ENCODE assay signal across 10 mouse cellular contexts in the genomic region with DNA sequence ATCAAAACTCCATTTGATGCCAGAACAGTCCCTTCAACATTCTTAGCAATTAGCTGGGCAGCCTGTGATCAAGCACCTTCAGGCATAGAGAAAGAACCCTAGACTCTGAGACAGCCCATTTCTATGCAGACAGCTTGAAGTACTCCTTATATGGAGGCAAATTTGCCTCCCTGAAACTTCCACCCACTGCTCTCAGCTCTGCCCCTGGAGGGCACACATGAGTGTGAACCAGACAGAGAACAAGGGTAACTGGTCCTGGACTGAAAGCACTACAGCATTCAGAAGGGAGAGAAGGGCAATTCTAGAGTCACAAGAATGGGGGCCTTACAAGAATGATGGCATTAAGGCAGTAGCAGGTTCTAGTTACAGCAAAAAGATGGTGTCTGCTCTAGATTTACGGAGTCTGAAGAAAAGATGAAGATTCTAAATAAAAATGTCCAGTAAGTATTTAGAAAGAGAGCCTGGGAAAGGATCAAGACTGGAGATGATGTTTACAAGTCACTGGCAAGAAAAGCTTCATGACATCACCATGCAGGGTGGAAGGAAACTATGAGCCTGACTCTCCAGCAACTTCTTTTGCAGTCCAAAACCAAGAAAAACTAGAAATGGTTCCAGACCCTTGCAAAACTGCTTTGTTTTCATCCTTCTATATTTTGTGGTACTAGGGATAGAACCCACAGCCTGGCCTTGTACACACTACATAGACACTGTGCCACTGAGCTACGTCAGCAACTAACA. TPM values are rescaled to one million over a fixed set of nuclear protein-coding genes. Genes with fewer than 3 reads are reported as not detected.
DNase-seq lines count a peak whose midpoint lies in the region; ATAC-seq lines count a peak whose summit lies in the region.
"Had no signal": no experiment of that assay in that cellular context is flagged by ENCODE, and none has a peak within 500 bp of the region (broad histone marks: within the 10 kb centered on the region; RNA-seq: fewer than 3 reads in every experiment).

No protein-coding gene starts in this region.

- no peaks in the 10 kb centered on the region for H3K9me3 ChIP-seq in heart, embryonic 16.5 days (replicated peaks; ENCODE audit: control insufficient read depth, low read length)
- no peaks in the 10 kb centered on the region for H3K9me3 ChIP-seq in forebrain, embryonic 11.5 days (ENCODE audit: control insufficient read depth, low read length)
- H3K9me3 ChIP-seq: liver, embryonic 12.5 days; neural tube, embryonic 13.5 days had no signal

- no peaks in the 10 kb centered on the region; the same call in 1 of the 2 replicates for H3K36me3 ChIP-seq in heart, embryonic 16.5 days (ENCODE audit: control insufficient read depth, insufficient read depth)
- H3K36me3 ChIP-seq in forebrain, embryonic 11.5 days (ENCODE audit: control insufficient read depth, insufficient read depth, low read length), result no peaks in the 10 kb centered on the region
- H3K36me3 ChIP-seq: neural tube, embryonic 13.5 days had no signal

- no peak overlapping the region for H3K4me2 ChIP-seq in heart, embryonic 16.5 days (ENCODE audit: low read depth, low read length)
- H3K4me2 ChIP-seq in forebrain, embryonic 11.5 days (ENCODE audit: low read depth, low read length, severe bottlenecking), result no peak overlapping the region
- H3K4me2 ChIP-seq: liver, embryonic 12.5 days; neural tube, embryonic 13.5 days had no signal

- H3K9ac ChIP-seq in heart, embryonic 16.5 days (ENCODE audit: low read length), result no peak overlapping the region
- H3K9ac ChIP-seq in forebrain, embryonic 11.5 days (ENCODE audit: low read length), result no peak overlapping the region
- H3K9ac ChIP-seq: liver, embryonic 12.5 days; neural tube, embryonic 13.5 days had no signal

- no peaks in the 10 kb centered on the region for H3K27me3 ChIP-seq in heart, embryonic 16.5 days (ENCODE audit: control insufficient read depth, insufficient read depth, low read length)
- H3K27me3 ChIP-seq in forebrain, embryonic 11.5 days (ENCODE audit: control insufficient read depth, insufficient read depth, low read length), result no peaks in the 10 kb centered on the region
- H3K27me3 ChIP-seq: liver, embryonic 12.5 days; neural tube, embryonic 13.5 days had no signal

- no peak overlapping the region for H3K4me3 ChIP-seq in heart, embryonic 16.5 days (ENCODE audit: low read length)
- H3K4me3 ChIP-seq in forebrain, embryonic 11.5 days (ENCODE audit: low read depth, low read length), result no peak overlapping the region
- H3K4me3 ChIP-seq: liver, embryonic 12.5 days; neural tube, embryonic 13.5 days had no signal

- DNase-seq in heart, postnatal 36 days, result no peak
- DNase-seq in CD4-positive helper T cell, adult 2 months (ENCODE audit: low read depth, low spot score), result peak; percentile 67
- DNase-seq in brain, adult 2 months (ENCODE audit: low read depth, low spot score), result peak; percentile 53
- no peak for DNase-seq in forebrain, embryonic 11.5 days (ENCODE audit: low spot score)
- no peak for DNase-seq in yolk sac, embryonic 10.5 days (ENCODE audit: low spot score)
- DNase-seq in cerebellum, postnatal 36 days, result no peak

- intact Hi-C loops in heart, postnatal 36 days (cut with DNase I), result no loop called here

- H3K27ac ChIP-seq in heart, embryonic 16.5 days (ENCODE audit: low read length), result 0 out of 2 replicates have a peak overlapping the region, but pooled peaks have one; percentile 34
- no peak overlapping the region for H3K27ac ChIP-seq in forebrain, embryonic 11.5 days (ENCODE audit: low read depth, low read length)
- H3K27ac ChIP-seq: liver, embryonic 12.5 days; neural tube, embryonic 13.5 days had no signal

- peaks cover 27% of the 10 kb centered on the region for H3K4me1 ChIP-seq in heart, embryonic 16.5 days (ENCODE audit: control insufficient read depth, insufficient read depth, low read length)
- H3K4me1 ChIP-seq in forebrain, embryonic 11.5 days (replicated peaks; ENCODE audit: control insufficient read depth, insufficient read depth, low read length), result no peaks in the 10 kb centered on the region

- 88% methylated on average over 2 of the region's 2 CpGs for WGBS in heart, embryonic 16.5 days
- 95% methylated on average over 2 of the region's 2 CpGs for WGBS in forebrain, embryonic 11.5 days

- no peak for ATAC-seq in heart, embryonic 16.5 days (replicated peaks; ENCODE audit: extremely low read depth, insufficient read depth, low FRiP score)
- peak; percentile 45; the same call in 1 of the 2 replicates for ATAC-seq in megakaryocyte, adult 5-6 weeks (ENCODE audit: poor library complexity, severe bottlenecking)
- no peak for ATAC-seq in forebrain, embryonic 11.5 days (replicated peaks; ENCODE audit: low FRiP score)
- ATAC-seq: liver, embryonic 12.5 days had no signal

RNA-seq across cellular contexts. Expression of a gene that starts 7.4 kb away (rescaled TPM):
- polyA plus RNA-seq in heart, embryonic 16.5 days (2015; fragmentation: Nextera tagmentation; extraction: Ambion mirVana), result 44.3 and 51.9 TPM in 2 replicates
- total RNA-seq in heart, postnatal 36 days (2021), result 10 to 100 TPM; 50.6 to 56.1 TPM
- total RNA-seq in megakaryocyte, adult 5-6 weeks (2015), result 417 and 420 TPM in 2 replicates
- total RNA-seq in megakaryocyte, adult 5-6 weeks (2017), result 551 and 589 TPM in 2 replicates
- 69.4 and 73.9 TPM in 2 replicates for polyA plus RNA-seq in forebrain, embryonic 11.5 days (2014; fragmentation: Nextera tagmentation; extraction: Ambion mirVana)

RNA-seq across cellular contexts. Expression of a gene that starts 42.5 kb away (rescaled TPM):
- 73.1 and 91.5 TPM in 2 replicates for polyA plus RNA-seq in heart, embryonic 16.5 days (2015; fragmentation: Nextera tagmentation; extraction: Ambion mirVana)
- 10 to 100 TPM; 41.5 to 44.5 TPM for total RNA-seq in heart, postnatal 36 days (2021)
- 125 and 133 TPM in 2 replicates for total RNA-seq in megakaryocyte, adult 5-6 weeks (2015)
- 95.0 and 101 TPM in 2 replicates for total RNA-seq in megakaryocyte, adult 5-6 weeks (2017)
- 76.4 and 81.0 TPM in 2 replicates for polyA plus RNA-seq in forebrain, embryonic 11.5 days (2014; fragmentation: Nextera tagmentation; extraction: Ambion mirVana)

Comparison
In these comparisons a context has a peak if more than half of its experiments do, and no peak if none do; other contexts are left out.
1. DNase-seq: peak in CD4-positive helper T cell, adult 2 months (single experiment) and brain, adult 2 months (single experiment); none in heart, postnatal 36 days (0 of 2), forebrain, embryonic 11.5 days (single experiment), yolk sac, embryonic 10.5 days (single experiment) and cerebellum, postnatal 36 days (0 of 2).
2. RNA of a gene that starts 7.4 kb away (total RNA-seq): 417 to 589 TPM in megakaryocyte, adult 5-6 weeks; 50.6 to 56.1 TPM in heart, postnatal 36 days; every median in the first group is over 4 times any median in the second.